Mouse (Mus musculus): ENCODE results near the gene Cux1. TPM values are rescaled to one million over a fixed set of nuclear protein-coding genes. Genes with fewer than 3 reads are reported as not detected.
A peak's percentile ranks its signal among the peaks of the same experiment; 100 is the strongest.

The Cux1 gene
- polyA plus RNA-seq, 1 experiment from 2014 or later = 139 TPM

DNA sequence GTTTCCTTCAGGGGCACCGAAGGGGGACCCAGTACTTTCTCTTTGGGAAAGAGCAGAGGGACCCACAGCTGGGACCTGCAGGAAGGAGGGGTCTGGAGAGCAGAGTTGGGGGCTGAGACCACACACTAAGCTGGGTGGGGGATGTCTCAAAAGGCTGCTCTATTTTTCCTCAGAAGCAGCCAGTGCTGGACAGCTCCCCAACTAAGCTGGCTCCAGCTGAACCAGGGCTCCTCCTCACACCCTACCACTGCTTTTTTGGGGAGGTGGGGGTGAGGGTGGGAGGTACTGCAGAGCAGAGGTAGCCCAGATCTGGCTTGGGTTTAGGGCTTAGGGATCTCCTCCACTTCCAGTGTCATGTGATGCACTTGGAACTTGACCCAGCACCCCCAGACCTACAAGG lies 326.9 kb downstream of the Cux1 start:
- Histone ChIP-seq H3K4me1 (peaks cover 43% of the 10 kb centered on the region), H3K4me3 (no peak overlapping the region), H3K4me2 (no peak overlapping the region), H3K9me3 (replicated peaks) (no peaks in the 10 kb centered on the region), H3K9ac (no peak overlapping the region), H3K27ac (no peak overlapping the region), H3K27me3 (no peaks in the 10 kb centered on the region), H3K36me3 (ENCODE audit: poor library complexity, severe bottlenecking) (no peaks in the 10 kb centered on the region)
- ATAC-seq = no peak
- WGBS = 68% methylated on average over 1 of the region's 1 CpGs

- H3K27me3 ChIP-seq = no peaks in the 10 kb centered on the region
- no peak for ATAC-seq
These were observed 329.7 kb downstream of the Cux1 start for GRCm38 (mm10) chr5:136237607-136238006.

DNA sequence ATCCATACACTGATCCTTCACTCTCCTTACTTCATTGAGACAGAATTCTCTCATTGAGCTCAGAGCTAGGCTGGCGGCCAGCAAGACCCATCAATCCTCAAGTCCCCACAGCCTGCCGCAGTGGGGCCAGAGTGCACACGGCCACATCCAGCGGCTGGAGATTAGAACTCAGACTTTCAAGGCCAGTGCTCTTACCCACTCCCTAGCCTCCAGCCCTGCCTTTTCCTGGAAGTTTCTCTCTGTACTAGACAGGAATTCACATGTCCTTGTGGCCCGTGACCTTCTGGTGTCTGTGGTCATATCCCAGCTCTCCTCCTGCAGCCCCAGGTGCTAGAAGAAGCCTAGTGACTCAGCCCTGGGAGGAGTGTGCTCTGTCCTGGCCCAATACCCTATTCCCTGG lies 330.7 kb downstream of the Cux1 start:
- no peak overlapping the region for H3K27ac ChIP-seq
- no peak overlapping the region for H3K9ac ChIP-seq
- no peaks in the 10 kb centered on the region for H3K9me3 ChIP-seq (replicated peaks)
- H3K4me2 ChIP-seq = no peak overlapping the region
- H3K27me3 ChIP-seq = no peaks in the 10 kb centered on the region
- H3K4me3 ChIP-seq = no peak overlapping the region
- H3K4me1 ChIP-seq = peaks cover 28% of the 10 kb centered on the region
- ATAC-seq = no peak
- H3K36me3 ChIP-seq (ENCODE audit: poor library complexity, severe bottlenecking) = peaks cover 6% of the 10 kb centered on the region
- 84% methylated on average over 5 of the region's 5 CpGs for WGBS

More at GRCm38 (mm10) chr5:136237607-136238006, 329.7 kb downstream of the Cux1 start:
- Histone ChIP-seq H3K4me2 (peak overlapping the region; percentile 62), H3K36me3 (ENCODE audit: poor library complexity, severe bottlenecking) (no peaks in the 10 kb centered on the region), H3K4me1 (peaks cover 32% of the 10 kb centered on the region), H3K9ac (peak overlapping the region; percentile 50; the same call in 1 of the 2 replicates), H3K27ac (no peak overlapping the region), H3K4me3 (peak overlapping the region; percentile 35), H3K9me3 (replicated peaks) (no peaks in the 10 kb centered on the region)
- 2% methylated on average over 19 of the region's 19 CpGs for WGBS

DNA sequence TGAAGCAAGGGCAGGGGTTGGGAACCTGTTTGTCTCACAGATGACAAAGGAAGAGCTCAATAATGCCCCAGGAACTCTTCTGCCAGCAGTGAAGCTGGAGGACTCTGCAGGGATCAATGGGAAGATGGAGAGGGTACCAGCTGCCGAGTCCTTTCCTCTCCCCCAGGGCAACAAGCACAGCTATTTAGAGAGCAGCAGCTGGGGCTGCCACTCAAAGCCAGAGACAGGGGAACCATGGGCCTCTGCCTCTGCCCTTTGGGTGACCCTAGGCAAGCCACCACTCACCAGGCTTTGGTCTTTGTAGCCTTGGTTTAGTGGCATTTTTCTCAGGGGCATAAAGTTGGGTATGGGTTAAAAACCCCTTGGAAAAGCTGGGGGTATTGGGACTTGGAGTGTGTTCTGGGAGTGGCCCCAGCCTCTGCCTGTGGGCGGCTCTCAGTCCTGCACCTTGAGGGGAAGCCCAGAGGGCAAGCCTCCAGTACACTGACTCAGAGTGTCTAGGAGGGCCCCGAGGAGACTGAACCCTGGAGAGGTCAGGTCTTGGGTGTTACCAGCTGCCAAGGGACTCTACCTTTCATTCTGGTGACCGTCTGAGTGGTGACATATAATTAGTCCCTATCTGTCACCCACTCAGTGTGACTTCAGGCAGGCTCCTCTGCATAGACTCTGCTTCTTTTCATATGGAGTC lies 336.8 kb downstream of the Cux1 start:
- Histone ChIP-seq H3K4me2 (no peak overlapping the region), H3K9ac (no peak overlapping the region), H3K4me1 (peaks cover 8% of the 10 kb centered on the region), H3K27me3 (no peaks in the 10 kb centered on the region), H3K4me3 (no peak overlapping the region), H3K9me3 (replicated peaks) (no peaks in the 10 kb centered on the region), H3K27ac (no peak overlapping the region), H3K36me3 (ENCODE audit: poor library complexity, severe bottlenecking) (peaks cover 55% of the 10 kb centered on the region)
- WGBS = 76% methylated on average over 4 of the region's 4 CpGs
- ATAC-seq = no peak

- H3K4me1 ChIP-seq = no peaks in the 10 kb centered on the region
- H3K4me2 ChIP-seq = no peak overlapping the region
- H3K27ac ChIP-seq = no peak overlapping the region
- no peaks in the 10 kb centered on the region for H3K27me3 ChIP-seq
- H3K4me3 ChIP-seq = no peak overlapping the region
- ATAC-seq = no peak
- no peak overlapping the region for H3K9ac ChIP-seq
- H3K9me3 ChIP-seq (replicated peaks) = no peaks in the 10 kb centered on the region
- H3K36me3 ChIP-seq (ENCODE audit: poor library complexity, severe bottlenecking) = peaks cover 87% of the 10 kb centered on the region
- WGBS = 76% methylated on average over 7 of the region's 7 CpGs
These were observed 340.9 kb downstream of the Cux1 start for GRCm38 (mm10) chr5:136226246-136226876.

- H3K4me2 ChIP-seq = no peak overlapping the region
- 0 out of 2 replicates have a peak, but pooled peaks cover 3% of the 10 kb centered on the region for H3K9me3 ChIP-seq (replicated peaks)
- no peak for ATAC-seq
- peaks cover 56% of the 10 kb centered on the region for H3K36me3 ChIP-seq (ENCODE audit: poor library complexity, severe bottlenecking)
- H3K9ac ChIP-seq = no peak overlapping the region
- no peaks in the 10 kb centered on the region for H3K27me3 ChIP-seq
- WGBS = 87% methylated on average over 12 of the region's 12 CpGs
- H3K4me3 ChIP-seq = no peak overlapping the region
- no peaks in the 10 kb centered on the region for H3K4me1 ChIP-seq
- no peak overlapping the region for H3K27ac ChIP-seq
These were observed 348.7 kb downstream of the Cux1 start for GRCm38 (mm10) chr5:136218585-136218984.

- 82% methylated on average over 4 of the region's 4 CpGs for WGBS
- 0 out of 2 replicates have a peak, but pooled peaks cover 3% of the 10 kb centered on the region for H3K9me3 ChIP-seq (replicated peaks)
- no peak overlapping the region for H3K4me2 ChIP-seq
- H3K4me1 ChIP-seq = no peaks in the 10 kb centered on the region
- H3K27me3 ChIP-seq = no peaks in the 10 kb centered on the region
- peaks cover 49% of the 10 kb centered on the region for H3K36me3 ChIP-seq (ENCODE audit: poor library complexity, severe bottlenecking)
- no peak for ATAC-seq
- H3K27ac ChIP-seq = no peak overlapping the region
- H3K4me3 ChIP-seq = no peak overlapping the region
- no peak overlapping the region for H3K9ac ChIP-seq
These were observed 349.3 kb downstream of the Cux1 start for GRCm38 (mm10) chr5:136217932-136218381.

- no peak overlapping the region for H3K4me2 ChIP-seq
- no peak overlapping the region for H3K9ac ChIP-seq
- H3K27me3 ChIP-seq = no peaks in the 10 kb centered on the region
- H3K9me3 ChIP-seq (replicated peaks) = 0 out of 2 replicates have a peak, but pooled peaks cover 3% of the 10 kb centered on the region
- no peaks in the 10 kb centered on the region for H3K4me1 ChIP-seq
- H3K4me3 ChIP-seq = no peak overlapping the region
- no peak for ATAC-seq
- H3K36me3 ChIP-seq (ENCODE audit: poor library complexity, severe bottlenecking) = peaks cover 42% of the 10 kb centered on the region
- no peak overlapping the region for H3K27ac ChIP-seq
- WGBS = 89% methylated on average over 18 of the region's 18 CpGs
These were observed 350.2 kb downstream of the Cux1 start for GRCm38 (mm10) chr5:136217004-136217665.

DNA sequence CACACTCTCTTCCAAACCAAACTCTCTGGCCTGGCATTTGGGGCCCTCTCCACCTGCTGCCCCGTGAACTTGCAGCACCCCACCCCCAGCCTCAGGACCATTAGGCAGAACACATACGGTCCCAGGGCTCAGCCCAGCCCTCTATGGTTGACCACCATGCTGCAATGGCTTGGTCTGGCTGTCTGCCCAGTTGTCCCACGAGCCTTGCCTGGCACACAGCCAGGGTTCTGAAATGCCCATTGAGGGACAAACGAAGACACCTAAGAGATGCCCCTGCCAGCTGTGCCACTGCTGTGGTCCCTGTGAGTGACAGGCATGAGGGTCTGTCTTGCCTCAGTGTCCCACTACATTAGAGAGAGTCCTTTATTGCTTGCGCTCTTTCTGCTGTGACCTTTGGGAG lies 351.3 kb downstream of the Cux1 start:
- H3K4me3 ChIP-seq = no peak overlapping the region
- peaks cover 31% of the 10 kb centered on the region for H3K36me3 ChIP-seq (ENCODE audit: poor library complexity, severe bottlenecking)
- WGBS = 53% methylated on average over 5 of the region's 5 CpGs
- no peak overlapping the region for H3K4me2 ChIP-seq
- H3K4me1 ChIP-seq = no peaks in the 10 kb centered on the region
- no peak overlapping the region for H3K27ac ChIP-seq
- 0 out of 2 replicates have a peak, but pooled peaks cover 3% of the 10 kb centered on the region for H3K9me3 ChIP-seq (replicated peaks)
- no peak overlapping the region for H3K9ac ChIP-seq
- ATAC-seq = no peak
- H3K27me3 ChIP-seq = no peaks in the 10 kb centered on the region

- Histone ChIP-seq H3K36me3 (ENCODE audit: poor library complexity, severe bottlenecking) (peaks cover 23% of the 10 kb centered on the region), H3K4me1 (no peaks in the 10 kb centered on the region), H3K9me3 (replicated peaks) (0 out of 2 replicates have a peak, but pooled peaks cover 3% of the 10 kb centered on the region), H3K4me3 (no peak overlapping the region), H3K27ac (no peak overlapping the region), H3K9ac (no peak overlapping the region), H3K4me2 (no peak overlapping the region), H3K27me3 (no peaks in the 10 kb centered on the region)
- WGBS = 88% methylated on average over 3 of the region's 3 CpGs
- ATAC-seq = no peak
These were observed 352.1 kb downstream of the Cux1 start for GRCm38 (mm10) chr5:136215211-136215610.

- Histone ChIP-seq H3K27ac (no peak overlapping the region), H3K36me3 (ENCODE audit: poor library complexity, severe bottlenecking) (peaks cover 10% of the 10 kb centered on the region), H3K9me3 (replicated peaks) (0 out of 2 replicates have a peak, but pooled peaks cover 3% of the 10 kb centered on the region), H3K4me1 (no peaks in the 10 kb centered on the region), H3K4me3 (no peak overlapping the region), H3K4me2 (no peak overlapping the region), H3K27me3 (no peaks in the 10 kb centered on the region), H3K9ac (no peak overlapping the region)
- WGBS = 79% methylated on average over 5 of the region's 5 CpGs
- no peak for ATAC-seq
These were observed 353.6 kb downstream of the Cux1 start for GRCm38 (mm10) chr5:136213716-136214115.

DNA sequence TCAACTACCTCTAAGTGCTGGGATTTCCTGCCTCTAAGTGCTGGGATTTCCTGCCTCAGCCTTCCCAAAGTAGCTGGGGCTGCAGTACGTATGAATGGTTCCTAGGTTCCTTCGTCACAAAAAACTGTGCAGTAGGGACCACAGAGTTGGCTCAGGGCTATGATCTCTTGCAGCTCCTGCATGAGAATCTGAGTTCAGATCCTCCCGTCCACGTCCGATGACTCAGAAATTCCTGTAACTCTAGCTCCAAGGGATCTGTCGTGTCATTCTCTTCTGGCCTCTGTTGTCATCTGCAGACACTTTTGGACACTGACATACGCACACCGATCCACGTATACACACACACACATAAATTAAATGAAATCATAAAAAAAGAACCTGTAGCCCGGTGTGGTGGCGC lies 354.6 kb downstream of the Cux1 start:
- Histone ChIP-seq H3K9ac (no peak overlapping the region), H3K4me2 (no peak overlapping the region), H3K4me3 (no peak overlapping the region), H3K9me3 (replicated peaks) (0 out of 2 replicates have a peak, but pooled peaks cover 3% of the 10 kb centered on the region), H3K36me3 (ENCODE audit: poor library complexity, severe bottlenecking) (0 out of 2 replicates have a peak, but pooled peaks cover under 1% of the 10 kb centered on the region), H3K4me1 (no peaks in the 10 kb centered on the region), H3K27ac (no peak overlapping the region), H3K27me3 (no peaks in the 10 kb centered on the region)
- ATAC-seq = no peak
- WGBS = 94% methylated on average over 11 of the region's 11 CpGs
